Mouse (Mus musculus) megakaryocyte, embryonic 14.5 days (primary cell): Measurements from ENCODE around the gene Negr1. TPM values are rescaled to one million over a fixed set of nuclear protein-coding genes. Genes with fewer than 3 reads are reported as not detected.

ENCODE experiments used
- H3K27me3 ChIP-seq: replicated peaks from 2 replicates; pipeline ENCODE3; 2012; ENCODE audit warnings: inconsistent platforms
- H3K36me3 ChIP-seq: replicated peaks from 2 replicates; pipeline ENCODE3; 2012; ENCODE audit warnings: low read length, inconsistent platforms, mixed read lengths
- H3K4me1 ChIP-seq: 2 replicates; pipeline ENCODE4 v1.6.1; 2012; ENCODE audit warnings: inconsistent platforms
- H3K4me3 ChIP-seq: replicated peaks from 2 replicates; pipeline ENCODE3; 2012; ENCODE audit warnings: moderate library complexity, mild to moderate bottlenecking, inconsistent platforms
- H3K9me3 ChIP-seq: 2 replicates; pipeline ENCODE4 v1.6.1; 2012; ENCODE audit warnings: inconsistent platforms
- FLI1 ChIP-seq: IDR thresholded peaks from 2 replicates; pipeline ENCODE4 v1.6.1; 2012; ENCODE audit warnings: low read length, inconsistent platforms, mixed read lengths
- GATA1 ChIP-seq: IDR thresholded peaks from 3 replicates; pipeline ENCODE4 v1.6.1; 2012; ENCODE audit warnings: mixed read lengths, low read length, inconsistent platforms, borderline replicate concordance
- polyA plus RNA-seq: library from polyadenylated mRNA; stranded (reverse); fragments of >175 nt; gene quantifications from 2 replicates; pipeline ENCODE4 v1.2.3, GENCODE M21; 2012; ENCODE audit warnings: low replicate concordance; ENCODE audit not compliant: insufficient read depth

The Negr1 gene
- polyA plus RNA-seq, 1 experiment, result not detected

GRCm38 (mm10) chr3:156745218-156745770, 183.7 kb downstream of the Negr1 start:
- TF ChIP-seq GATA1 (no peak), FLI1 (no peak)
- Histone ChIP-seq H3K36me3 (no peaks in the 10 kb centered on the region), H3K27me3 (no peaks in the 10 kb centered on the region)

GRCm38 (mm10) chr3:156747456-156747855, 185.9 kb downstream of the Negr1 start:
- no peaks in the 10 kb centered on the region for H3K4me1 ChIP-seq
- H3K9me3 ChIP-seq, result peaks cover 17% of the 10 kb centered on the region
- H3K4me3 ChIP-seq, result no peak overlapping the region
- no peak for TF ChIP-seq GATA1
- TF ChIP-seq FLI1, result no peak
- no peaks in the 10 kb centered on the region for H3K27me3 ChIP-seq
- H3K36me3 ChIP-seq, result no peaks in the 10 kb centered on the region

More at GRCm38 (mm10) chr3:156745218-156745770, 183.7 kb downstream of the Negr1 start:
- no peak overlapping the region for H3K4me3 ChIP-seq
- peaks cover 17% of the 10 kb centered on the region for H3K9me3 ChIP-seq
- no peaks in the 10 kb centered on the region for H3K4me1 ChIP-seq

- TF ChIP-seq FLI1, result no peak
- no peak for TF ChIP-seq GATA1
- peaks cover 10% of the 10 kb centered on the region; the same call in 1 of the 2 replicates for H3K9me3 ChIP-seq
- no peak overlapping the region for H3K4me3 ChIP-seq
- H3K4me1 ChIP-seq, result no peaks in the 10 kb centered on the region
- no peaks in the 10 kb centered on the region for H3K27me3 ChIP-seq
- H3K36me3 ChIP-seq, result no peaks in the 10 kb centered on the region
Observed at GRCm38 (mm10) chr3:156753780-156754373, 192.3 kb downstream of the Negr1 start.

GRCm38 (mm10) chr3:156754790-156755530, 193.4 kb downstream of the Negr1 start:
- peaks cover 4% of the 10 kb centered on the region; the same call in 1 of the 2 replicates for H3K9me3 ChIP-seq
- H3K4me1 ChIP-seq, result no peaks in the 10 kb centered on the region
- no peak for TF ChIP-seq FLI1
- TF ChIP-seq GATA1, result no peak
- no peaks in the 10 kb centered on the region for H3K36me3 ChIP-seq
- no peaks in the 10 kb centered on the region for H3K27me3 ChIP-seq
- H3K4me3 ChIP-seq, result no peak overlapping the region

GRCm38 (mm10) chr3:156765015-156765414, 203.4 kb downstream of the Negr1 start:
- Histone ChIP-seq H3K36me3 (no peaks in the 10 kb centered on the region), H3K4me1 (no peaks in the 10 kb centered on the region), H3K4me3 (no peak overlapping the region), H3K9me3 (0 out of 2 replicates have a peak, but pooled peaks cover 4% of the 10 kb centered on the region), H3K27me3 (no peaks in the 10 kb centered on the region)
- TF ChIP-seq FLI1, result no peak
- no peak for TF ChIP-seq GATA1

- Histone ChIP-seq H3K4me1 (no peaks in the 10 kb centered on the region), H3K27me3 (no peaks in the 10 kb centered on the region), H3K36me3 (no peaks in the 10 kb centered on the region), H3K4me3 (no peak overlapping the region), H3K9me3 (0 out of 2 replicates have a peak, but pooled peaks cover 4% of the 10 kb centered on the region)
- TF ChIP-seq FLI1, result no peak
- no peak for TF ChIP-seq GATA1
Observed at GRCm38 (mm10) chr3:156766171-156766845, 204.7 kb downstream of the Negr1 start.

GRCm38 (mm10) chr3:156771626-156772025, 210.0 kb downstream of the Negr1 start:
- H3K27me3 ChIP-seq, result no peaks in the 10 kb centered on the region
- H3K4me3 ChIP-seq, result no peak overlapping the region
- H3K36me3 ChIP-seq, result no peaks in the 10 kb centered on the region
- no peaks in the 10 kb centered on the region for H3K4me1 ChIP-seq
- H3K9me3 ChIP-seq, result no peaks in the 10 kb centered on the region
- TF ChIP-seq GATA1 (no peak), FLI1 (no peak)

GRCm38 (mm10) chr3:156772057-156772456, 210.5 kb downstream of the Negr1 start:
- Histone ChIP-seq H3K9me3 (no peaks in the 10 kb centered on the region), H3K36me3 (no peaks in the 10 kb centered on the region), H3K4me1 (no peaks in the 10 kb centered on the region), H3K4me3 (no peak overlapping the region), H3K27me3 (no peaks in the 10 kb centered on the region)
- TF ChIP-seq GATA1, result no peak

- no peaks in the 10 kb centered on the region for H3K36me3 ChIP-seq
- TF ChIP-seq FLI1, result no peak
- no peak for TF ChIP-seq GATA1
- H3K4me3 ChIP-seq, result no peak overlapping the region
- no peaks in the 10 kb centered on the region for H3K27me3 ChIP-seq
- H3K9me3 ChIP-seq, result no peaks in the 10 kb centered on the region
- H3K4me1 ChIP-seq, result no peaks in the 10 kb centered on the region
Observed at GRCm38 (mm10) chr3:156784309-156784852, 222.8 kb downstream of the Negr1 start.

GRCm38 (mm10) chr3:156786355-156786754, 224.8 kb downstream of the Negr1 start:
- no peak overlapping the region for H3K4me3 ChIP-seq
- no peaks in the 10 kb centered on the region for H3K4me1 ChIP-seq
- TF ChIP-seq GATA1 (no peak), FLI1 (no peak)
- H3K27me3 ChIP-seq, result no peaks in the 10 kb centered on the region
- no peaks in the 10 kb centered on the region for H3K36me3 ChIP-seq
- no peaks in the 10 kb centered on the region for H3K9me3 ChIP-seq
